Mouse (Mus musculus) erythroblast, adult 5-6 weeks (primary cell): ENCODE data around the gene Panx3. TPM values are rescaled to one million over a fixed set of nuclear protein-coding genes. Genes with fewer than 3 reads are reported as not detected.

Source experiments
- ATAC-seq: replicated peaks from 2 replicates; pipeline ENCODE4 v1.8.0; 2016; ENCODE audit warnings: moderate number of reproducible peaks, mild to moderate bottlenecking, moderate TSS enrichment, inconsistent platforms; ENCODE audit not compliant: poor library complexity, low FRiP score, severe bottlenecking
- total RNA-seq, 2 experiments: library from RNA; stranded (forward) in 1 of 2; stranded (reverse) in 1 of 2; fragments of 150-400 nt in 1 of 2; fragments of 200-764, 138-1000 nt in 1 of 2; gene quantifications; 2 replicates each; pipeline versions ENCODE4 v1.2.3 to v1.2.4; 2015 to 2017; ENCODE audit warnings: low replicate concordance in 2 of 2

The Panx3 gene
- total RNA-seq, 2 experiments from 2014 or later, result not detected

DNA sequence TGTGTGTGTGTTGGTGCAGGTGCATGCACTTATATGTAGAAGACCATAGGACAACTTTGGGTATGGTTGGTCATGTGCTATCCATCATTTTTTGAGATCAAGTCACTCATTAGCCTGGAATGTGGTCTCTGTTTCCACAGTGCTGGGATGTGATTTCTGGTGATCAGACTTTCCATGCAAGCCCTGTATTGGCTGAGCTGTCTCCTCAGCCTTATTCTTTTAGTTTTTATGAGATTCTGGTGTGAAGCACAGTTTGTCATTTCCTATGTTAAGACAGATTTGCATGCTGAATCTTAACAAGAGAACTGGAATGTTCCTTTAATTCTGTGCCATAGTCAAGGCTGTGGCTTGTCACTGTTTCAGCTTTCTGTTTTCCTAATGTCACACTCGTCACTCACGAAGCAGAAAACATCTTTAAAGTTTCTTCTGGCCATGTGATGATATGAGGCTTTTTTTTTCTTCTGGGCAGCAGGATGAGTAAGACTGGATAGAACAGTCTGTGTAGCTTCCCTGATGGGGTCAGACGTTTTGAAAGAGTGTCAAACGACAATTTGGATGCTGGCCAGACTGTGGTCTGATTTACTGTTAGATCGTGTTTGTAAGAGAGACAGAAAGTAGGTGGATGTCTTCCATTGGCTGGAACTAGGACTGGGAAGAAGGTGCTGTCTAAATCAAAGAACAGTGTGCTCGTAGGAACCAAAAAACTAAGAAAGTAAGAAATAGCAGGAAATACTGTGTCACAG is 32.1 kb downstream of the Panx3 start:
- no peak for ATAC-seq

- ATAC-seq, result peak; percentile 75; the same call in 1 of the 2 replicates
Measured at GRCm38 (mm10) chr9:37636335-37636734, 32.7 kb downstream of the Panx3 start.

GRCm38 (mm10) chr9:37634269-37634668 is 34.8 kb downstream of the Panx3 start:
- ATAC-seq, result no peak

GRCm38 (mm10) chr9:37632305-37632704 is 36.7 kb downstream of the Panx3 start:
- no peak for ATAC-seq

DNA sequence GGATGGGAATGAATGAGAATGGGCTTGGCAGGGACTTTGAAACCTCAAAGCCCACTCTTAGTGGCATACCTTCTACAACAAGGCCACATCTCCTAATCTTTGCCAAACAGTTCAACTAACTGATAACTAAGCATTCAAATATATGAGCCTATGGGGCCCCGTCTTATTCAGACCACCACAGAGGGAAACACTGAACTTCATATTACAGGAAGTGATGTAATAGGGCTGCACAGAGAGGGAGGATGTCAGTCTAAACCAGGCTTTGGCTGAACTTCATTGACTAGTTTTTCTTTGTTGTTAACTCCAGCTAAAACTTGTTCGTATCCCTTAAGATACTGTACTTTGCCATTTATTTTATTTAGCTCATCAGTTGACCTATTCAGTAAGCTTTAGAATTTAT is 39.1 kb downstream of the Panx3 start:
- no peak for ATAC-seq

DNA sequence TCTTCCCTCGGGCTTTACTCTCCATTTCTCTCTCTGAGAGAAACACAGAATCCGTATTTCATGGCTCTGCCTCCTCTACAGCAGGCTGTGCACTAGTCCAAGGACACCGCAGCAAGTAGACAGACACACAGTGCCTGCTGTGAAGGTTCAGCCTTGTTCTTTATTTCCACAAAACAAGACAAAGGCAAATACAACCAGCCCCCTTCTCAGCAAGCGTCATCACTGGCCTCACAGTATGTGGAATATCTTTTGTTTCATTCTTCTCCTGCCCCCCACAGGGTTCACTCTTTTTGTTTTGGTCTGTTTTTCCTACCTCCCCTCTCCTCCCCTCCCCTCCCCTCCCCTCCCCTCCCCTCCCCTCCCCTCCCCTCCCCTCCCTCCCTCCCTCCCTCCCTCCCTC is 40.5 kb downstream of the Panx3 start:
- no peak for ATAC-seq

GRCm38 (mm10) chr9:37627263-37627662 is 41.8 kb downstream of the Panx3 start:
- ATAC-seq, result no peak

DNA sequence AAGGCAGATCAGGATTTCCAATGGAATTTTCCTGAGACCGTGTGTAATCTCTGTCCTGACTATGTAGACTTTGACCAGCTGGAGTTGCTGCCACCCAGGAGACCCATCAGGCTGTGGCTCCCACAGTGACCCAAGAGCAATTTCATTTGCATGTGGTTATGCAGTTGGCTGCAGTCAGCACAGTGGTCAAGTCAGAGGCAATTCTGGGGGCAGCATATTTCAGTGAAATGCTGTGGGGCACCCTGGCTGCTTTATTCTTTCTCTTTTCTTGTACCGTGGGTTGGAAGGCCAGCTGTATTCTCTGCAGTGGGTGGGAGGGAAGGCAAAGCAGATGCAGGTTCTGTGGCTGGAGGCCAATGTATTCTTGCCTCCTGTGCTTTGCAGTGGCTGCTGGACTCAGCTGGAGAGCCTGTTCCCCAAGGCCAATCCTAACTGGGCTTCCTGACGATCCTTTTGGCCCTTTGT is 42.9 kb downstream of the Panx3 start:
- no peak for ATAC-seq

GRCm38 (mm10) chr9:37625641-37626040 is 43.4 kb downstream of the Panx3 start:
- ATAC-seq, result no peak

DNA sequence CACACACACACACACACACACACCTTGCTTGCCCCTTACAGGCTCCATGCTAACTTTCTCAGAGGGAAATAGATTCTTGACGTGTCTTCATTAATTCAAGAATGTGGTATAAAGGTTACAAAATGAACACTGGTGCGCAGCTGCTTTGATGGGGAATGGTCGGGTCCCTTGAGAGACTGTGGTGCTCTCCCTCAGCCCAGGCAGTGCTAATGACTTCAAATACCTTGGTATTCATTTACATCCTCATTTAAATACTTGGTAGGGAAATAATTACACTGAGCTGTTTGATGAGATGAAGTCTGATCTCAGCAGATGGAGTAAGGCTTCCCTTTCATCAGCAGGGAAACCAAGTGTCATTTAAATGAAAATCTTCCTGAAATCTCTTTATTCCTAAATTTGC is 43.9 kb downstream of the Panx3 start:
- no peak for ATAC-seq

GRCm38 (mm10) chr9:37624502-37624901 is 44.5 kb downstream of the Panx3 start:
- no peak for ATAC-seq

GRCm38 (mm10) chr9:37623981-37624380 is 45.1 kb downstream of the Panx3 start:
- no peak for ATAC-seq

DNA sequence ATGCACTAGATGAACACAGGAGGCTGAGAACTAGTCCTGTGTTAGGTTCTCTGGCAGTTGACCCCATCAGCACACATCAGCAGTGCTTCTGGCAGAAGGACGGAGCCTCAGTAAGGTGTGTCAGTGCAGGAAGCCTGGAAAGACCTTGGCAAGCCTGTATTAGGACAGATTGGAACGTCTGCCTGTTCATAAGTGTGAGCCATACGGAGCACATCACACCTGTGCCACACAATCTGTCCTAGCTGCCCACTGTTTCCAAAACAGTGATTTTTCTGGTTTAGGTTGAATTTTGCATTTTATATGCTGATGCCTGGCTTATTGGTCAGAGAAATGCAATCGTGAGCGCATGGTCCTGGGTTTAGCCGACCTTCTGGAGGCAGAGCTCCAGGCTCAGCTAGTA is 47.7 kb downstream of the Panx3 start:
- ATAC-seq, result no peak

- ATAC-seq, result no peak
Measured at GRCm38 (mm10) chr9:37616770-37617169, 52.3 kb downstream of the Panx3 start.

DNA sequence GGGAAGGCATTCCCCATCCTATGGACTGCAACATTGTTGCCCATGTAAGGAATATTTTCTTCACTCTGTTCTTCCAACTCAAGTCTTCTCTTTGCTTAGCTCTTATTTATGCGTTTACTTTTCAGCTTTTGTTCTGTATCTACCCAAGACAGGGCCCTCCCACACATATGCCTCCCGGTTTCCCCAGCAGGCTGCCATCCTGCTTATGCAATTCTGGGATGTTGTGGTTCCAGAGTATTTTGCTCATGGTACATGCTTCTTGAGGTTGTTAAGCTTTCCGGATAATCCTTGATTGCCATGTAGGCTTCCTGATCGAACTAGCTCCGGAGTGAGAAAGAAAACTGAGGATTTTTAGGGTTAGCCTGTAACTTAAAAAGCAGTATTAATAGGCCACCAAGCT is 53.8 kb downstream of the Panx3 start:
- ATAC-seq, result no peak

DNA sequence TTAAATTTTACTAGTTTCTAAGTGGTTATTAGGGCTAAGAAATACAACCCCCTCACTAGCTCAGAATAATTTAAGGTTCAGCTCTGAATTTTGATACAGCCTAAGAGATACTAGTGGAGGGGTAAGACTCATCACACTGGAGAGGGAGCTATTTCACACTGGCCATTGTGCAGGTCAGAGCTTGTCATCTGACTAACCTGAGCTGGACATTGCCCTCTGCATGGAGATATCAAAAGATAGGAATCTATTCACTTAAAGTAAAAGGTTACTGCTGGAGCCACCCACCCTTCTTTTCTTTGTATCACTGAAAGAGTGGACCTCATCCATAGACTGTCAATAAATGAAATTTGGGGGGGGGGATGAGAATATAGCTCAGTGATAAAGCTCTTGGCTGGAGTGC is 54.7 kb downstream of the Panx3 start:
- ATAC-seq, result no peak

- peak; percentile 20 for ATAC-seq
Measured at GRCm38 (mm10) chr9:37613911-37614280, 55.1 kb downstream of the Panx3 start.

DNA sequence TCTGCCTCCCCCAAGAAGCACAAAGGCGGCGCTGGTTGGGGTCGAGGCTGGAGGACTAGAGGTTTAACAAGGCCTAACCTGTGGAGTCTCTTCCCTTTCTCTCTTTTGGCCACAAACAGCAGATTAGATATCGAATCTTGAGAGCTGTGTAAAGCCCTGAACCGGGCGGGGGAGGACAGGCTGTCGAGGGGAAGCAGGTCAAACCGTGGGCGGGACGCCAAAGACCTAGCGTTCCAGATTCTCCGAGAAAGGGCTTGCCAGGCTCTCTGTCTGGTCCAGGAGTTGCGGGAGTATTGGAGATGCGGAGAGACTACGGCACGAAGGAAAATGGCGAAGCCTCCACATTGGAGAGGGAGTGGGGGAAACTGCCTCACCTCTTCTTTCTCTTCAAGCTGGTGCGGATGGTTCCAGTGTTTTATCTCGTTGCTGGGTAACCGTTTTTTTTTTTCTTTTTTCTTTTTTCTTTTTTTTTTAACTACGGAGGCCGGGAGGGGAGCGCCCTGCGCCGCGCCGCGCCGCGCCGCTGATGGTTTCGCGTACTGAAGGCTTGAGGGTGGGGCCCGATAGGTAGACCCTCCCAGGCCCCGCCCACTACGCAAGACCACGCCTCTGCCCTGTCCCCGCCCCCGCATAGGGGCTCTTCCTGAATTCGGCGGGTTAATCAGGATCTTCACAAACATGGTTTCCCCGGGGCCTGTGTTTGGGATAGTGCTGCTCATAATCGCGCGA is 55.7 kb downstream of the Panx3 start, which contains the start of gene Spa17:
TSS of gene Spa17 (minus strand) at position 541 of the 729 bp plus-strand sequence.
- ATAC-seq, result peak; percentile 92
